Mouse (Mus musculus): Measurements from ENCODE around the gene Plp2.
A peak's percentile ranks its signal among the peaks of the same experiment; 100 is the strongest.

Gene Plp2

DNA sequence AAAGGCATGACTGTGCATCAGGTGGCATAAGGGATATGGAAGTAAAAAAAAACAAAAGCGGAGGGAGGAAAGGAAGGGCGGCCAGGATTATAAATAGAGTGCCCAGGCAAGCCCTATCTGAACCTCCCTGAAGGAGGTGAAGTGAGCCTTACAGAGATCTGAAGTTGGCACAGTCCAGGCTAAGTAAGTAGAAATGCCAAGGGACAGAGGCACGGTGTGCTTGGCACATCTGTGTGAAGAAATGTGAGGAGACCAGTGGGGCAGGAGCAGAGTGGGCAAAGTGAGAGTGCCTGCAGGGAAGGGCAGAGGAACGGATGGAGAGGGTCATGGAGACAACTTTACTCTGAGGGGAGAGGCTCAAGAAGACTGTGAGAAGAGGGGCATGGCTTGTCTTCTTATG lies 10.1 kb downstream of the Plp2 start:
- no peak for DNase-seq

DNA sequence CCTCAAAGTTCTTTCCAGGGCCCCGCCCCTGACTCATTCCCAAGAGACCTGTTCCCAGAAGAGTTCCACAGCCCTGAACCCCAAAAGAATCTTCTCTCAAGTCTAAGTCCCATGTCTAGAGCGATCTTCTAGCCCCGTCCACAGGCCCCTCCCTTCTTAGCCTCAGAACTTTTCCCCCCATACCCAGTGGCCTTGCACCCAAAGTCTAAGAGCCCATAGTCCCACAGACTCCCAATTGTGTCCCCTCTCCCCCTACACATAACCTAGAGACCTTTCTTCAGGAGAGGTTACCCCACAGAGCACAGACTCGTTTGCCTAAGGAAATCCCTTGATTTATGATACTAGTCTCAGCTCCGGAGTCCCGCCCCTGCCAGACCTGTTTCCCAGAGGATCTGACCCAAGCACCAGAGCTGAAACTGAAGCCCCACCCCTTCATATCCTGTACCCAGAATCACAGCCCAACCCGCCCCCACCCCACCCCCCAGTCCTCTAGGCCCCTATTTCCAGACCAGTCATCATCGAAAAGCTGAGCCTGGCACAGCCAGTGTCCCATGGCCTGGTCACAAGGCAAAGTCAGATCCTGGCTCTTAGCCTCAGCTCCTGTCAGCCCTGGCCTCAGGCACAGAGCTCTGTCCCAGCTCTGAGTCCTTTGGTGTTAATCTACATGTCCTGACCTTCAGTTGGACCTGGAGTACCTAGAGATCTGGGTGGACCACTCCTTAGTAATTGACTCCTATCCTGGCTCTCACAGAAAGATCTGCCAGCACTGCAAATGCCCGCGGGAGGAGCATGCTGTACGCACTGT lies 12.2 kb downstream of the Plp2 start:
- no peak for DNase-seq

DNA sequence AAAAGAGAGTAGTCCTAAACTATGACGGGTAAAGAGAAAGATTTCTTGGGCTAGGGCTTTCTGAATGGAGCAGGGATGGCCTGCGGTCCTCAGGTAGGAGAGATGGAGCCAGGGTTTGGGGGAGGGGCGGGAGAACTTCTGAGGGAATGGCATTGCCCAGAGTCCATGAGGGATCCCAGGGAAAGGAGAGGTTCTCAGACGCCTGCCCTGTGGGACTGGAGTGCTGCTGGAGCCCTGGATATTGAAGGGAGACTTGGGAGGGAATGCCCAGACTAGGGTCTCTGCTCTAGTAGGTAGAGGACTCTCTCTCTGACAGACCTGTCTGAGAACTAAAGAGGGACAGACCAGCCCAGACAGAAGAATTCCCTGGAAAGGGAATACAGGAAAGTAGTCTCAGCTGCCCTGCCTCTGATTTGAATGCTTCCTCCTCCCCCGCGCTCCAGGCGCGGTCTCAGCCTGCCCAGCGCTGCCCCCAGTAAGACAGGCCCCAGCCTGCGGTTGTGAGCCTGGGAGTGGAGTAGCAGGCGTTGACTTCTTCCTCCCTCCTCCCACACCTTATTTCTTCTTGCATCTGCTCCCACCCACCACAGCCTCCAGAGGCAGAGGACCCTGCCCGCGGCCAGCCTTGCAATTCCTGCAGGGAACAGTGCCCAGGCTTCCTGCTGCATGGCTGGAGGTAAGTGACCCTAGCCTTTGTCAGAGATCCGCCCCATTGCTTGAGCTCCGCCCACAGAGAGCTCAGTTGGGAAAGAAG lies 13.0 kb downstream of the Plp2 start:
- no peak for DNase-seq

DNA sequence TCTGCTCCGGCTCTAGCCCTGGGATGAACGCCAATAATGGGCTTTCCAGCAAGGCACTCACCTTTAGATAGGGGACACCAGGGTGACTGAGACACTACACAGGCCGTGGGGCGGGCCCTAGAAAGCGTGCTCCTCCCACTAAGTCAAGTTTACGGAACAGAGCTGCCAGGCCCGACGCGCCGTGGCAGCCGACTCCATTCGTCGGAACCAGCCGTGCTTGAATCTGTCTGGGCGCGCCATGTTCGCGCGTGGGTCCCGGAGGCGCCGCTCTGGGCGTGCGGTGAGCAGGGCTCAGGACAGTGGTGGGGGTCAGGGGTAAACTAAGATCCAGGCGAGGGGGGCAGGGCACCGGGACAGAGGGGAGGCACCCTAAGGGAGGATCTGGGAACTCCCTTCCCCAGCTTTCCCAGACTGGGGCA lies 14.0 kb downstream of the Plp2 start, which contains the start of gene Prickle3:
Gene Prickle3 (plus strand): TSS at position 40 of the 419 bp plus-strand sequence.
- DNase-seq = peak in 1 of 2 experiments; percentile 26

DNA sequence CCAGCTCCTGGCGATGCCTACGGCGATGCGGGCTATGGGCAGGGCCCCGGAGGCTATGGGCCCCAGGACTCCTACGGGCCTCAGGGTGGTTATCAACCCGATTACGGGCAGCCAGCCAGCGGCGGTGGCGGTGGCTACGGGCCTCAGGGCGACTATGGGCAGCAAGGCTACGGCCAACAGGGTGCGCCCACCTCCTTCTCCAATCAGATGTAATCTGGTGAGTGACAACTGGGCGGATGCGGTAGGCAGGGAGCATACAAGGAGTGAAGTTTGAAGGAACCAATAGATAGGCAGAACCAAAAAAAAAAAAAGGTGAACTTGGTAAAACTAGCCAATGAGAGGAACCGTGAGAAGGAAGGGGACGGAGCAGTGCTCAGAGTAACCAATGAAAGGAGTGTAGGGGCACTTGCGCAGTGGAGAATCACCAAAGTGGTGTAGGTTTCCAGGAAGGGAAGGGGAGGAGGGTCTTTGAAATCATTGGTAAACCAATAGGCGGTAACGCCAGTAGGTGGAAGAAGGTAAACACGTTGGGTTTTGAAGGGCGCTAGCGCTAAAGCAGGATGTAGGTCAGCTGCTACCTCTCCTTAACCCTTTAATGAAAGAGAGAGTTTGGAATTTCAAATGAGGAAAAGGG lies 22.4 kb downstream of the Plp2 start:
- peak; percentile 71 to 85 for DNase-seq

DNA sequence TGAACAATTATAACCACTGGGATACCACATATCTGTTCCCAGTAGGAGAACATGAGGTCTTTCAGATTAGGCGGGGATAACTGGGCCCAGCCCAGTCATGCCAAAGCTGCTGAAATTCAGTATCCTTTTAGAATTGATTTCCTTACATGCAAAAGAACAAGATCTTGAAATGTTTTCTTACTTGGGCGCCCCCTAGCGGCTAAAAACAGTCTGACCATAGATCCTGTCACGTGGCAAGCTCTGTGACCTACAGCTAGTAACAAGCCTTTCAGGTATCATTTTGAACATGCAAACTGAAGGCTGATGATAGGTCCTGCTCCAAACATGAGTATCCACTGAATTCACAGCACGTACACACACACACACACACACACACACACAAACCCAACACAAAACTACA lies 25.8 kb downstream of the Plp2 start:
- DNase-seq = peak in 1 of 2 experiments; percentile 58

DNA sequence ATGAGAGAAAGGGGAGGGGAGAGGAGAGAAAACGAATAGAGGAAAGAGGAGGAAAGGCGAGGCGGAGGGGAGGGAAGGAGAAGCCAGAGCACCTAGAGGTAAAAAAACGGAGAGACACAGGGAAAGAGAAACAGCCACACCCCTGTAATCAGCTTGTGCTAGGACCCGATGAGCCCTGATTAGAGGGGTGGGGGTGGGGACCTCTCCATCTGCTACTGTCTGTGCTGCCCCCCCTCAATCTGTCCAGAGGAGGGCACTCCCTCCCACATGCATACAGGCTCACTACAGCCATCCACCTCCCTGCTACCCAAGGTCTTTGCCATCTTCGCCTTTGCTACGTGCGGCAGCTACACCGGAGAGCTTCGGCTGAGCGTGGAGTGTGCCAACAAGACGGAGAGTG lies 30.4 kb downstream of the Plp2 start:
- no peak for DNase-seq

DNA sequence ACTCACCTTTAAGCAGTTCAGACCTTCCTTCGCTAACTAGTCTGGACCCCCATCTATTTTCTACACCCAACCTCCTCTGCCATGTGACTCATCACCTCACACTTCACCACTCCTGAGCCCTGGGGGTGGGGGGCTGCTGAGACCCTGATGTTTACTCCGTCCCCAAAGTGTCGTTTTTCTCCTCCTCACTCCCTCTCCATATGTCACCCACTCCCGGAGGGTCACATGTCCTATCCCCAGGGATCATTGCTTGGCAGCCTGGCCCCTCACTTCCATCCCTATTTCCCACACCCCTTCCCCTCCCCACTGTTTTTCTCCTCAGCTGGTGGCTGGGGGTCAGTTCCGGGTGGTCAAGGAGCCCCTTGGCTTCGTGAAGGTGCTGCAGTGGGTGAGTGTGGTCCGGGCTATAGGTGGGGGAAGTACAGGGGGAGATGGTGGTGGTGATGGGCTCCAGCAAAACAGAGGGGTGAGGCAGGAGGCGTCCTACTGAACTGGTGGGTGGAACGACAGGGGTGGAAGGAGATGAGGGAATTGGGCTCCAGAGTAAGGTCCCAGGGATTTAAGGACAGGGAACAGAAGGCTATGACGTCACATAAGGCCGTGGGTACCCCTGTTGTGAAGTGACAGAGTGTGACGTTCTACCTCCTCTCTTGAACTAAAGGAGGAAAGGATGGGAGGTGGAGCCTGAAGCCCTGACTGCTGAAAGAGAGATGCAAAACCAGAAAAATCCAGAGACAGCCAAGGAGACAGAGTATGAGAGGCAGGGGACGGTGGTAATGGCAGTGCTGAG lies 31.5 kb downstream of the Plp2 start:
- no peak for DNase-seq

DNA sequence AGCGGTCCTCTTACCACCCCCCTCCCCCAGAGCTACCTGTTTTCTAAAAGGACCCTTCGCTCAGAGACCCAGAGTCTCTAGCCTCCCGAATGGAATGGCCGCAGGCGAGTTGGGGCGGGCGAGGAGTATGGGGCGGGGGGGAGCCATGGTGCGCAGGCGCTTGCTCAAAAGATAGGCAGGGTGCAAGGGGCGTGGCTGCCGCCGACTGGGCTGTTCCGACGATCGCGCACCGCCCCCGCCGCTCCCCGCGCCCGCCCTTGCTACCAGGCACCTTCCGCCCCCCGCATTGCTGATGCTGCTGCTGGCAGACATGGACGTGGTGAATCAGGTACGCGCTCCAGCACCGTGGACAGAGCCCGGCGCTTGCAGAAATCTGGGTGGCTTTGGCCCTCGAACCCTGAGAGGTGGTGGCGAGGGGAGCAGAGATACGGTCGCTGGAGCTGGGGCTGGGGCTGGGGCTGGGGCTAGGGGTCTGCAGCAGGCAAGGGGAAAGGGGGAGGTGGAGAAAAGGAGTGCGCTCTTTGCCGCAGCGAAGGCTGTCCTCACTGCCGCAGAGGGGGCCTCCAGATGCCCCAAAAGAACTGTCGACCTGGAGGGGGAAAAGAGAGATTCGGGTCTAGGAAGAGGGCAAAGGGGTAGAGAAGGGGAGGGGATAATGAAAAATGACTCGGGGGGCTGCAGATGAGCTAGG lies 32.6 kb downstream of the Plp2 start, which contains the start of gene Syp:
Gene Syp (plus strand): TSS at position 71 of the 691 bp plus-strand sequence.
- DNase-seq = peak; percentile 73

DNA sequence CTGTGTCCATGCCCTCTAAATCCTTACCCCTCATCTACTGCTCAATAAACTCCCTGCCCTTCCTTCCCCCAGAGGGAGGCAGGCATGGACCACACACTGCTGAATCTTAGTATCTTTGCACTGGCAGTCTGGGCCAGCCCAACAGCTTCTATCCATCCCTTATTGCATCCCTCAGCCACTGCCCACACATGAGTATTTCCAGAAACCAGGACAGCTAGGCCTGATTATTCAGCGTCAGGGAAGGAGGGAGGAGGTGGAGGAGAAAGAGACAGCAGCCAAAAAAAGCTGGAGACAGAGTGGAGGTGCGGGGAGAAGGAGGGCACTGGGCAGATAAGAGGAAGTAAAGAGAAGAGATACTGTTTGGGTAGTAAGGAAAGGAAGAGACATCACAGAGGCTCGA lies 36.1 kb downstream of the Plp2 start:
- no peak for DNase-seq

DNA sequence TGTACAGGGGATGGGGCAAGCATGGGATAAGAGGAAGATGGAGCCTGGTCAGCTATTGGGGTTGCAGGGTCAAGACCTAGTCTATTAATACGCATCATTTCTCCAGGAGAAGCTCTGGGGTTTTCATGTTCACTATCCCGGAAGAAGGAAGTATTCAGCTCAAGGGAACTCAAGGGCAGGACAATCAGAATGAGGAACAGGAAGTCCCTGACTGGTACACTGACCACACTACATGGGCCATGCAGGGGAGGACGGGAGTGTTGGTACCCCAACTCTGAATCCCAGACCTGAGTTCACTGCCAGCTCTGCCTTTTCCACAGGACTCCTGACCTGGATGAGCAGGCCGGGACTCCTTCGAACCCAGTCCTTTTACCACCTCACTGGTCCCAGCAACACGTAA lies 38.6 kb downstream of the Plp2 start:
- DNase-seq = no peak

All from thymus, adult 18-20 months (tissue).